Mouse (Mus musculus) CH12.LX (cell line): ENCODE measurements around the gene Sst.

Experiments used
- PAX5 ChIP-seq: IDR thresholded peaks from 2 replicates; pipeline ENCODE4 v1.6.1; 2012; ENCODE audit warnings: low read length, inconsistent platforms, mixed read lengths
- ZC3H11A ChIP-seq: IDR thresholded peaks from 2 replicates; pipeline ENCODE4 v1.6.1; 2012; ENCODE audit warnings: low read depth, mild to moderate bottlenecking, inconsistent platforms, low read length, improper control_type of control experiment

GRCm38 (mm10) chr16:23913401-23913800, 22.6 kb upstream of the Sst start:
- TF ChIP-seq ZC3H11A (no peak), PAX5 (no peak)
